Mouse (Mus musculus) frontal cortex, postnatal 25 days (tissue): Measurements from ENCODE around the gene Zdhhc11.

Experiments
- DNase-seq, 2 experiments: peaks; one replicate each; pipeline ENCODE4 v3.0.0; 2022; ENCODE audit warnings: low spot score in 2 of 2

The Zdhhc11 gene

DNA sequence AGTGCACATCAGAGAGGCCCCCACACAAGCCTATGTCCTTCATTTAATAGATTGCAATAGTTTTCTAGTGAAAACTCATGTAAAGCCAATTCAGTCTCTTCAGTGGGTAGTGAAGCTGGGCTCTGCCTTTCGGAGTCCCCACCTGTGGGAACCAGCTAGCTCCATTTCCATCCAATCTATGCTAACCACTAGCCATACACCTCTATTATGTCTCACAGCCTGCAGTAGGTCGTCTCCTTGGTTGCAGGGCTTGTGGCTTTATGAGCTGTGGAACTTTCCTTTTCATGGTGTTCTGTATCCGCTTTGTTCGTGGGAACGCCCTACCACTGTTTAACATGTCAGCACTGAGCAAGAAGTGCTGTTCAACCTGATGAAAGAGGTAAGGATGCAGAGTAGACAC lies at the start of gene Zdhhc11:
Gene Zdhhc11 (plus strand): TSS at position 301 of the 400 bp plus-strand sequence.
- no peak for DNase-seq

DNA sequence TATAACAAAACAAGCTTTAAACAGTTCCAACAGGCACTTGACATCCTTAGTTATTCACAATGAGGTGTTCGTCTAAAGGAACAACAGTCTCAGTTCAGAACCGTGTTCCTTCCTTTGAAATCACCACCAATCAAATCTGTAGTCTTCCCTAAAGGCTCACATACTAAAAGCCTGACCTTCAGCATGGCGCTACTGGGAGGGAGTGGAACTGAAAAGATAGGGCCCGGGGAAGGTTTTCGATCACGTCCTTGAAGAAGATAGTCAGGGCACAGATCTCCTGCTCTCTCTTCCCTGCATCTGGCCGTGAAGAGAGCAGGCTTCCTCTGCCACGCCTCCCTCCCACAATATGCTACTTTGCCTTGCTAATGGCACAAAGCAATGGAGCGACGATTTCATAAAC lies 31.4 kb upstream of the Zdhhc11 start:
- no peak for DNase-seq

DNA sequence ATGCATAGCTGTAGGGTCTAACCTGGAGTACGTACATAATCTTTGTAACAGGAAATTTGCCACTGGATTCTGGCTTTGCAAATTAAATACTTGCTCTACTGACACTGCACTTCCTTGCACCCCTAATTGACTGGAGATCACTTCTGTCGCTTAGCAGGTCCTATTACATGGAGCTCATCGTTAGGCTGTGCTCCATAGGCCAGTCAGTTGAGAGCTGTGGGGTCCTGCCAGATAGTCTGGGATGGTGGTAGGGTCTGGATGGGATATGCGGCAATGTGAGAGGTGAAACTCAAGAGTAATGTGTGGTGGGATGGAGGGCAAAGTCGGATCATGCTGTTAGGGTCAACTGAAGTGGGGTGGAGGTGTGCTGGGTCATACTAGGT lies 26.7 kb upstream of the Zdhhc11 start:
- DNase-seq = no peak

DNA sequence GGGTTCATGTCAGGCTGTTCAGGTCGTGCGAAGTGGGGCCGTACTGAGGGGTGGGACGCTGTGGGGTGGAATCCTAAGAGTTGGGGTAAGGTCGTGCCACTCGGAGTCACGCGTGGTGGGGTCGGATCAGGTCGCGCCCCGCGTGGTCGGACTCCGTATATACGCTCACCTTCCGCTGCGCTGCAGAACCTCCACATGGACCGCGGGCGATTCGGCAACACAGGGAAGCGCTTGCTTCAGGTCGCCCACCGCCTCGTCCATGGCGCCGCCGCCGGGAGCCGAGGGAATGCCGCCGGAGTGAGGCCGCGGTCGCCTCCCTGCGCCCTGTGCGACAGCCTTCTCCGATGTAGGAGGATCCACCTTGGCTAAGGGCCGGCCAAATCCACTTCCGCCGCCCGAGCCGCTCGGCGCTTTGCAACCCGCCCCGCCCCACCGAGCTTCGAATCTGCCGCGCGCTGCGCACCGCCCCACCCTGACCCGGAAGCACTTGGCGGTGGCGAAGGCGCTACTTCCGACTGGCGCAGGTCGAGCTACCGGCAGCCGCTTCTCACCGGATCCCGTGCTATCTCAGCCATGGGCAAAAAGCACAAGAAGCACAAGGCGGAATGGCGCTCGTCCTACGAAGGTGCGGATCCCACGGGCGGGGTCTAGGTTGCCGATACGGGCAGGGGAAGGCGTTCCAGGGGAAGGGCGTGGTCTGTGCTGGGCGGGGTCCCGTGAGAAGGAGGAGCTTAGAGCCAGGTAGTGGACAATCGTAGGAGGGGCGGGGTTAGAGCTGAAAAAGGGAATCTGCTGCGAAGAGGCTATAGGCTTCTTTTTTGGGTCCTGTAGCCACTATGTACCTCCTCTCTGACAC lies 26.1 kb upstream of the Zdhhc11 start, which contains the start of the genes Trip13 and Brd9:
Gene Trip13 (minus strand): TSS at position 464 of the 856 bp plus-strand sequence.
Gene Brd9 (plus strand): TSS at position 491 of the 856 bp plus-strand sequence.
- peak; percentile 79 to 81 for DNase-seq

DNA sequence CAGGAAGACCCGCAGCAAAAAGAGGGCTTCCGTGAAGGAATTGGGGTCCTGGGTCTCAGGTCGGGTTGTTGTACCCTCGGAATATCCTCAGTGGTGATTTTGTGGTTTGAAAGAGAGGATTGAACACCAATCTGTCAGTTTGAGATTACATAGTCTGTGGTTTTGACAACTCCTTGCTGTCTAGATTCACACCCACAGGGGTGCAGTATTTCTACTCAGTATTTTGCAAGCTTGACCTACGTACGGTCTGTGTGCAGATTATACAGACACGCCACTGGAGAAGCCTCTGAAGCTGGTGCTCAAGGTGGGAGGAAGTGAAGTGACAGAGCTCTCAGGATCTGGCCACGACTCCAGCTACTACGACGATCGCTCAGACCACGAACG lies 25.5 kb upstream of the Zdhhc11 start:
- DNase-seq = no peak

DNA sequence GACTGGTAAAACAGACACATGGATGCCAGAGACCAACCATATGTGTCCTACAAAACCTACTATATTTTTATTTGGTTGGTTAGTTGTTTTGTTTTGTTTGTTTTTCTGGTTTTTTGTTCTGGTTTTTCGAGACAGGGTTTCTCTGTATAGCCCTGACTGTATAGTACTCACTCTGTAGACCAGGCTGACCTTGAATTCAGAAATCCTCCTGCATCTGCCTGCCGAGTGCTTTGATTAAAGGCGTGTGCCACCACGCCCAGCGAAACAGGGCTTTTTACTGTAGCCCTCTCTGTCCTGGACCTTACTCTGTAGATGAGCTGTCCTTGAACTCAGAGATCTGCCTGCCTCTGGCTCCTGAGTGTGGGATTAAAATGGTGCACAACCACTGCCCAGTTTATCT lies 24.6 kb upstream of the Zdhhc11 start:
- DNase-seq = no peak

- DNase-seq = no peak
Measured at GRCm38 (mm10) chr13:73944606-73945005, 19.0 kb upstream of the Zdhhc11 start.

- DNase-seq = no peak
Measured at GRCm38 (mm10) chr13:73953551-73954130, 10.0 kb upstream of the Zdhhc11 start.

DNA sequence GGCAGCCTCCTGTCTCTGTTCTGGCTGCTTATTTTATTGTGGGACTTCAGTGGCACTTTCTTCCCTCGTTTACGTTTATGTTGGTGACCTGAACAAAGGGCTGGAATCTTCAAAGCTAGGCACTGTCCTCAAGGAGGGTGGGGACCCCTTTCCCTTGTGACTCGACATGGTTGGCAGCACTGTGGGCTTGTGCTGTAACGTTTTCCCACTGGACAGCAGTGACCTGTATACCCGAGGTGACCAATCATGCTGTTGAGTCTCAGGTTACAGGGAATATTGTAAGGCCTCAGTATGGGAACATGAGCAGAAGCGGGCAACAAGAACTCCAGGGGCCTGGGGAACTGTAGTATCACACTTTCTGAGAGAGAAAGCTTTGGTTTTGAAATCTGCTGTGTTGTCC lies 9.0 kb upstream of the Zdhhc11 start:
- no peak for DNase-seq

- no peak for DNase-seq
Measured at GRCm38 (mm10) chr13:73955531-73955930, 8.1 kb upstream of the Zdhhc11 start.

GRCm38 (mm10) chr13:73960117-73960652 lies 3.5 kb upstream of the Zdhhc11 start:
- DNase-seq = no peak

- DNase-seq = no peak
Measured at GRCm38 (mm10) chr13:73961177-73961576, 2.5 kb upstream of the Zdhhc11 start.

DNA sequence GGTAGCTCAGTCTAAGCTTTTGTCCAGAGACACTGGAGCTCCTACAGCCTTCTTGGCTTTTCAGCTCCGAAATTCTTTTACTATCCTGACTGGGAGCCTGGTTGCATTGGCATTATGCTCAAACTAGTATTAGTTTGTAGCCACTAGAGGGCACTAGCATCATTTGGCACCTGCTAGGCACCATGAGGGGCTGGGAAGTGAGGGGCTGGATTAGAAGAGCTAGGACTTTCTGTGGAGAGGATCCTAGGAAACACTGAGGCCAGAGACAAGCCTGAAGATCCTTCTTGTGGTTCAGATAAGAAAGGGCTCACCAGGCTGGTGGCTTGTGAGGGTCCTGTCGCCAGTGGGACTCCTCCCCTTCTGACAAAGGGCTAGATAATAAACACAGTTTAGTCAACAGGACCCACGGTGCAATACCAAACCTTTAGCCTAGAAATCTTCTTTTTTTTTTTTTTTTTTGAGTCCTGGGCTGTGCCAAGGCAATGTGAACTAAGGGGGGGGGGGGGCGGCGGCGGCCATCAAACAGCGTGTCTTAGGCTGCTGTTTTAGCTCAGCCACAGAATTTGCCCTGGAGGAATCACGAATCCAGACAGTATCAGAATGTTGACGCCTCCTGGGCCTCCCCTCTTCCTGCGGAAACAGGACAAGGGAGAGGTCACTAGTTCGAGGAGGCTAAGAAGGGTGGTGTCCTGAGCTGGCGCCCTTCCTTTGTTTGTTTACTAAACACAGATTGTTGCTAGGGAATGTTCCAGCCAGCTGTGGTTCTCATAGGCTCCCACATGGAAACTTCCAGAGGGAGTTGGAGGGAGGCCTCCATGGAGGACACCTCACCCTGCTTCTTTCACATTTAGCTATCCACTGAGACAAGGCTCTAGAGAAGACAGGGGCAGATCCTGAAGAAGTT lies 7.1 kb downstream of the Zdhhc11 start:
- peak in 1 of 2 experiments; percentile 40 for DNase-seq

GRCm38 (mm10) chr13:73974523-73974922 lies 10.9 kb downstream of the Zdhhc11 start:
- DNase-seq = no peak

DNA sequence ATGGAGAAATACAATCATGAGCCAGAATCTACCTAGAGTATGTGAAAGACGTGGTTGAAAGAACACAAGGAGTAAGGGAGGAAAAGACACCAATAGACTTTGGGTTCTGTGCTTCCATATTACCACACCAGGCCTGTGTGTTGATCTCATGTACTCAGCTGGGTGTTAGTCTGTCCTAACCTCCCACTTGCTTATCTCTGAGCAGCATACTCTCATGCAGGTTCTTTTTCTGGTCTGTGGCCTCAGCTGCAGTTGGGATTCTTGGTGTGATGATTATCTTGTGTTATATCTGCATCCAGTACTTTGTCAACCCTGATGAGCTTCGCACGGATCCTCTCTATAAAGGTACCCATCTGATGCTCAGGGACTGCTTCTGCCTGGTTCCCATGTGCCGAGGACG lies 13.3 kb downstream of the Zdhhc11 start:
- DNase-seq = no peak

DNA sequence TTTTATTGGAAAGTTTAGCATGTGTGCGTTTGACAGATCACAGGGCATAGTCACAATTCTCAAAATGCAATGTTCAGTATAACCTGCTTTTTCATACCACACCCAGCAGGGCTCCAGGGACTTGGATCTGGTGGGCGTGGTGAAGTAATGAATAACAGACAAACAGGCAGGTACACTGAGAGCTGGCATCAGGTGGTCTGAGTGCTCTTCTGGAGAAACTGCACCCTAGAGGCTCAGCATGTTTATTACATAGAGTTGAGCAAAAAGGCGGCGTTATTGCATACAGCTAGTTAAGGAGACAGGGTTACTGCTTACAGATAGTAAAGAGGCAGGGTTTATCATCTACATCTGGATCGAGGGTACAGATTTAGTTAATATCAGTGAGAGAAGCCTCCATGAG lies 26.7 kb downstream of the Zdhhc11 start:
- no peak for DNase-seq

DNA sequence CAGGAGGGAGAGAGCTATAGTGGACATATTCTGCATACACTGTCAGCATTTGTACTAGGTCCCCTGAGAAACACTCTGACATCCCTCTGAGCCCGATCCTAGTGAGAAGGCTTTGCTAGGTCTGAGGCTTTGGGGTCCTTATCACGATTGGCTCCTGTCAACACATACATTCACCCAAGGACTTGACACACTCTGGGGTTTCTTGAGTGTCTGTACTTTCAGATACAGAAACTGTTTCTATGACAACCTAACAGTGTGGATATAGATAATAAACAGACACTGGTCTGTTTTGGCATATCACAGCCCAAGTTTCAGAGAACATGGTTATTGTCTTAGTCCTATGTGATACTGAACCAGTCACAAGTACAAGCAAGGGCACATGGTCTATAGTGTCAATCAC lies 27.1 kb downstream of the Zdhhc11 start:
- DNase-seq = no peak

GRCm38 (mm10) chr13:73991267-73991666 lies 27.6 kb downstream of the Zdhhc11 start:
- no peak for DNase-seq

GRCm38 (mm10) chr13:73996456-73996855 lies 32.8 kb downstream of the Zdhhc11 start:
- DNase-seq = no peak

DNA sequence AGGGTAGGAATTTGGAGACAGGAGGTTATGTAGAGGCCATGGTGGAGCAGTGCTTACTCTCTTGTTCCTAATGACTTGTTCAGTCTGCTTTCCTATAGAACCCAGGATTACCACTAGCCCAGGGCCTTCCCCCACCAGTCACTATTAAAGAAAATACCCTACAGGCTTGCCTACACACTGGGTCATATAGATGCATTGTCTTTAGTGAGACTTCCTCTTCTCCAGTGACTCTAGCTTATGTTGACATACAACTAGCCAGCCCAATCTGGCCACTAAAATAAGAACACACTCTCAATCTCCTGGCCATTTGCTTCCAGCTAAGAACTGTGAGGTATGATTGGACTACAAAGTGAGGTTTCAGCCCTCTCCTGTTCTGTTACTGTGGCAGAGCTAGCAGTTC lies 36.9 kb downstream of the Zdhhc11 start:
- no peak for DNase-seq

- DNase-seq = no peak
Measured at GRCm38 (mm10) chr13:74000961-74001360, 37.3 kb downstream of the Zdhhc11 start.

- no peak for DNase-seq
Measured at GRCm38 (mm10) chr13:74001492-74001891, 37.8 kb downstream of the Zdhhc11 start.
